Mouse (Mus musculus) c-Kit-positive CD71-positive TER-119-negative erythroid progenitor cells, embryonic 14.5 days (primary cell): ENCODE measurements around the gene Gpr37l1.
"Not testable (repeated sequence)": the region's sequence is repeated elsewhere in the genome, so short reads cannot be mapped to it uniquely, and the experiment has no call there.

ENCODE experiments used
- DNase-seq: peaks from one replicate; pipeline ENCODE4 v3.0.0-alpha.2; 2013; ENCODE audit warnings: low read depth

Gene Gpr37l1

GRCm38 (mm10) chr1:135124573-135125363 is 42.7 kb downstream of the Gpr37l1 start:
- no peak for DNase-seq

DNA sequence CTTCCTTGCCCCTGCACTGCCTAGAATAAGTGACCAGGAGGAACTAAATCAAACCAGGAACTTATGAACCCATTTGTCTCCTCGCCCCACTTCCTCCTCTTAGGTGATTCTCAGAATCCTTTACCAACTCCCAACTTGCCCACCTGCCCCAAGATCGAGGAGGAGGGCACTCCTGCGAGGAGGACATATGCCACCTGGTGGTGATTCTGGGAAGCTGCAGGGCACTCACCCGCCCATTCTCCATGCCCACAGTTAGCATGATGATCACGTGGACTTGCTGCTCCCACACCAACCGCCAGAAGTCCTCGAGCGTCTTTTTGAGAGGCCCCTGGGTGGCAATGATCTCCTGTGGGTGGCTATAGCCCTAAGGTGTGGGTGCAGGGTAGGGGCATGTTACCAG is 54.8 kb downstream of the Gpr37l1 start:
- DNase-seq = peak; percentile 37

- not testable (repeated sequence) for DNase-seq
These were observed 56.2 kb downstream of the Gpr37l1 start for GRCm38 (mm10) chr1:135111271-135111670.
